Mouse (Mus musculus): ENCODE data around the gene 2610002M06Rik. TPM values are rescaled to one million over a fixed set of nuclear protein-coding genes. Genes with fewer than 3 reads are reported as not detected.
A peak's percentile ranks its signal among the peaks of the same experiment; 100 is the strongest.

2610002M06Rik gene
- 10.5 and 11.3 TPM in 2 replicates for polyA plus RNA-seq (2011; ENCODE audit: insufficient read depth, insufficient read length, low read depth, missing spikeins)

DNA sequence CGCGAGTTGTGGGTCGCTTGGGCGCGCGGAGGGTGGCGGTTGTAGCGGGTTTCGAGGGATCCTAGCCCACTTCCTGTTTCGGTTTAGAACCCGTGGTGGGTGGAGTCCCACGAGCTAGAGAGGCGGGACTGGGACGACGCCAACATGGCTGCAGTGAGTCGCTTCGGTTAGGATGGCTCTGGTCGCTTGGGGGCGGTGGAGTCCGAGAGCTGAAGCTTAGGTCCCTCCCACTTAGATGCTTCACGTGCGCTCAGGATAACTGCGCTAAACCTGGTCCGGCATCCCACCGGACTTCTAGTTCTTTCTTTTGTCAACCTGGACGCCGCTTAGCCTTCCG is at the start of gene 2610002M06Rik:
Gene 2610002M06Rik, minus strand, starts transcription at position 117 of the 337 bp plus-strand sequence.
- Histone ChIP-seq H3K4me1 (ENCODE audit: control insufficient read depth, insufficient read depth, low read length) (no peaks in the 10 kb centered on the region), H3K27ac (ENCODE audit: insufficient read depth, low read length) (no peak within 1 kb of the TSS), H3K4me3 (ENCODE audit: low read depth, low read length) (peak within 1 kb of the TSS; percentile 75)

DNA sequence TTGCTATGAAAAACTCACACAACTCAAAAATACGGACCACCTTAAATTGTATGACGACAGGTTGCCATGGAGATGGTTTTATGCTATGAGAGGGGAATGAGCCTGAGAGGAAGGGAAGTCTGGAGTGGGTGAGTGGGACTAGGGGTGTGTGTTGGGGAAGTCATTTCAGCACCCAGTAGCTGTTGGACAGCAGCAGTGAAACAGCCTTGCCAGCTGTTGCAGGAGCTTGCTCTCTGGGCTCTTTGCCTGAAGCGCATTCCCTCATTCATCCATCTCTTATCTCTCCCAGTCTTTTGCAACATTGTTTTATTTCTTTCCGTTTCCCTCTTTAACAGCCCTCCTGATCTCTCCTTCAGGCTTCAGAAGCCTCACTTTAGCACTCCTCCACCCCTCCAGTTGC is 42.0 kb upstream of the 2610002M06Rik start:
- H3K27ac ChIP-seq (ENCODE audit: insufficient read depth, low read length): no peak overlapping the region
- no peaks in the 10 kb centered on the region for H3K9me3 ChIP-seq (replicated peaks; ENCODE audit: control insufficient read depth, insufficient read depth, low read length, poor library complexity, severe bottlenecking)
- TF ChIP-seq CTCF (IDR thresholded peaks at IDR 0.05; ENCODE audit: low read depth, low read length): no peak
- no peak for TF ChIP-seq EP300 (IDR thresholded peaks at IDR 0.05; ENCODE audit: insufficient read depth, low read depth, low read length)
- no peak for TF ChIP-seq POLR2A (IDR thresholded peaks at IDR 0.05; ENCODE audit: insufficient read depth, low read length)

More for the DNA sequence above, at the start of gene 2610002M06Rik:
- H3K36me3 ChIP-seq (ENCODE audit: control insufficient read depth, insufficient read depth, low read length, poor library complexity, severe bottlenecking): no peaks in the 10 kb centered on the region
- no peaks in the 10 kb centered on the region for H3K27me3 ChIP-seq (ENCODE audit: control insufficient read depth, insufficient read depth, low read length, poor library complexity, severe bottlenecking)
- TF ChIP-seq CTCF (IDR thresholded peaks at IDR 0.05; ENCODE audit: low read depth, low read length) (peak; percentile 50), EP300 (IDR thresholded peaks at IDR 0.05; ENCODE audit: insufficient read depth, low read depth, low read length) (0 out of 2 replicates have a peak, but pooled peaks have one; percentile 55), POLR2A (IDR thresholded peaks at IDR 0.05; ENCODE audit: insufficient read depth, low read length) (no peak)
- peak within 1 kb of the TSS; percentile 59 for H3K9ac ChIP-seq (ENCODE audit: low read depth, poor library complexity, severe bottlenecking)
- H3K9me3 ChIP-seq (replicated peaks; ENCODE audit: control insufficient read depth, insufficient read depth, low read length, poor library complexity, severe bottlenecking): no peaks in the 10 kb centered on the region

DNA sequence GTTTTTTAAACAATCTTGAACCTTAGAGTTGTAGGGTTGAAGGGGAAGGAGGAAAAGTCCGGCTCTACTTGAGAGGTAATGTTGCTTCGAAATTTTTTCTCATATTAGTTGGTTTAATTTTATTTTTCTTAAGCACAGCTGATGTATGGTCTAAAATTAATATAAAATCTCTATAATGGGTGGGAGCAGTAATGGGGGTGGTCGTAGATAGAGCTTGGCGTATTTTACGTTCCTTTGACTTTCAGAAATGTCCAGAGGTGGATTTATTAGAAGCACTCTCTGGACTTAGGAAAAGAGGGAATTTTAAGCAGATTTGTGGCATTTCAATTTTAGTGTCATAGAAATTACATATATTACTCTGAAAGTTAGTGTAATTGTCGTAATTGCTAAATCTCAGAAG is 592 bp upstream of the 2610002M06Rik start:
- Histone ChIP-seq H3K4me3 (ENCODE audit: low read depth, low read length) (no peak overlapping the region), H3K4me1 (ENCODE audit: control insufficient read depth, insufficient read depth, low read length) (no peaks in the 10 kb centered on the region), H3K36me3 (ENCODE audit: control insufficient read depth, insufficient read depth, low read length, poor library complexity, severe bottlenecking) (no peaks in the 10 kb centered on the region), H3K27ac (ENCODE audit: insufficient read depth, low read length) (no peak overlapping the region), H3K27me3 (ENCODE audit: control insufficient read depth, insufficient read depth, low read length, poor library complexity, severe bottlenecking) (no peaks in the 10 kb centered on the region), H3K9me3 (replicated peaks; ENCODE audit: control insufficient read depth, insufficient read depth, low read length, poor library complexity, severe bottlenecking) (no peaks in the 10 kb centered on the region), H3K9ac (ENCODE audit: low read depth, poor library complexity, severe bottlenecking) (no peak overlapping the region)
- TF ChIP-seq CTCF (IDR thresholded peaks at IDR 0.05; ENCODE audit: low read depth, low read length) (no peak), EP300 (IDR thresholded peaks at IDR 0.05; ENCODE audit: insufficient read depth, low read depth, low read length) (no peak), POLR2A (IDR thresholded peaks at IDR 0.05; ENCODE audit: insufficient read depth, low read length) (no peak)

More for the DNA sequence above, 42.0 kb upstream of the 2610002M06Rik start:
- no peaks in the 10 kb centered on the region for H3K4me1 ChIP-seq (ENCODE audit: control insufficient read depth, insufficient read depth, low read length)
- H3K9ac ChIP-seq (ENCODE audit: low read depth, poor library complexity, severe bottlenecking): no peak overlapping the region
- no peak overlapping the region for H3K4me3 ChIP-seq (ENCODE audit: low read depth, low read length)
- no peaks in the 10 kb centered on the region for H3K36me3 ChIP-seq (ENCODE audit: control insufficient read depth, insufficient read depth, low read length, poor library complexity, severe bottlenecking)
- H3K27me3 ChIP-seq (ENCODE audit: control insufficient read depth, insufficient read depth, low read length, poor library complexity, severe bottlenecking): no peaks in the 10 kb centered on the region

DNA sequence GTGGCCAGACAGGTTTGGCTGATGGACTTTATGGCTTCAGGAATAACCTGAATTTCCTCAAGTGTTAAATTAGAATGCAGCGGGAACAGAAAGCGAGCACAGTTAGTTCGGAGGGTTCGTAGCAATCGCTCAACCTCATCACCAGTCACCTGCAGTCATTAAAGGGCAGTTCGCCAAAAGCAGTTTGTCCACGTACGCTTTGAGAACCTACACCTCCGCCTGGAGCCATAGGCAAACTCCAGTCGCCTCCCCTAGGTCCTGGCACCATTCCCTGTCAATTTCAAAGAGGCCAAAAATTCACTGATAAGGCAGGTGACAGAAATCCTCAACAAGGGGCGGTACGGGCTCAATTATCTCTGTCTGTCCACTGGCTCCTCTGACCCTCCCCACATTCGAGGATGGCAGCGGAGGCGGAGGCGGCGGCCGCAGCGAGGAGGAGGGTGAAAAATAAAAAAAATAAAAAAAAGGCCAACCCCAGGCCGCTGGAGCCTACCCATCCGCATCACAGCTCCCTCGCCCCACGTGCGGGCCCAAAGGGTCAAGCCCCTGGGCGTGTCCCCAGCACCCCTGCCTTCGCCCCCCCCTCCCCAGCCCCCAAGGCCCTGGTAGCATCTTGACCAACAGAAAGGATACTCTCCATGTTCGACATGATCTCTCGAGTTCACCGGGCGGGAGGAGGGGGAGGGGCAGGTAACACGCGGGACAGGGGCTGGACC is 474 bp downstream of the 2610002M06Rik start:
- Histone ChIP-seq H3K27ac (ENCODE audit: insufficient read depth, low read length) (no peak overlapping the region), H3K4me3 (ENCODE audit: low read depth, low read length) (peak overlapping the region; percentile 75), H3K27me3 (ENCODE audit: control insufficient read depth, insufficient read depth, low read length, poor library complexity, severe bottlenecking) (no peaks in the 10 kb centered on the region), H3K9me3 (replicated peaks; ENCODE audit: control insufficient read depth, insufficient read depth, low read length, poor library complexity, severe bottlenecking) (no peaks in the 10 kb centered on the region), H3K36me3 (ENCODE audit: control insufficient read depth, insufficient read depth, low read length, poor library complexity, severe bottlenecking) (no peaks in the 10 kb centered on the region), H3K9ac (ENCODE audit: low read depth, poor library complexity, severe bottlenecking) (peak overlapping the region; percentile 59), H3K4me1 (ENCODE audit: control insufficient read depth, insufficient read depth, low read length) (no peaks in the 10 kb centered on the region)
- TF ChIP-seq EP300 (IDR thresholded peaks at IDR 0.05; ENCODE audit: insufficient read depth, low read depth, low read length) (no peak), POLR2A (IDR thresholded peaks at IDR 0.05; ENCODE audit: insufficient read depth, low read length) (no peak)

DNA sequence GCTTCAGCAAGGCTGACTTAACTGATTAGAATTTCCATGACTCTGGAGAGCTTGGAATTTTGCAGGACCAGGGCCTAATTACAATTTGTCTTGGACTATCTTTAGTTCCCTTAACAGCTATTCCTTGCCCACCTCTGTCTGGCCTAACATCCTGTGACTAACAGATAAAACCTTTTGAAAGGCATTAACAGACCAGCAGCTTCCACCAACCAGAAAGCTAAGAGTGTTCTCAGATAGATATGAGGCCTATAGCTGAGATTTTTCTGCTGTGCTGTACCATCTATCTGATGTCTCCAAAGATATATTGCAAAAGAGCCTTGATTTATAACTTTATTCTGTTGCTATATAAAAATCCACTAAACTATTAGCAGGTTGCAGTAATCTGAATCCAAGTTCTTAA is 4.0 kb downstream of the 2610002M06Rik start:
- no peaks in the 10 kb centered on the region for H3K27me3 ChIP-seq (ENCODE audit: control insufficient read depth, insufficient read depth, low read length, poor library complexity, severe bottlenecking)

DNA sequence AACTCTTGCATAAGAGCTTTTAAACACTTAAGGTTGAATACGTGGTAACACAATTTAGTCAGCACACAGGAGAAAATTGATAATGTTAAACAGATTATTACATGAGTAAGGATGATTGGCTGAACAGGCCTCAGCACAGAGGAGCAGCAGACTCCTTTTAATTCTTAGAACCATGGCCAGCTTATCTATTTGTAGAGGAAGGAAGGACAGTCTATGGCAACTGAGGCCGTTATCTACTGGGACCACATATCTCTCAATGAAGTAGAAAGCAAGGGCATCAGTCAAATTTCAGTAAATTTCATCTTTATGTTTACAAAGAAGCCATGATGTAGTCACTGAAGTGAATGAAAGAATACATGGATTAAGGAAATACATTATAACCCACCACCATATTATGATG is 19.2 kb downstream of the 2610002M06Rik start:
- H3K9me3 ChIP-seq (replicated peaks; ENCODE audit: control insufficient read depth, insufficient read depth, low read length, poor library complexity, severe bottlenecking): no peaks in the 10 kb centered on the region
- no peak overlapping the region for H3K9ac ChIP-seq (ENCODE audit: low read depth, poor library complexity, severe bottlenecking)
- H3K4me1 ChIP-seq (ENCODE audit: control insufficient read depth, insufficient read depth, low read length): no peaks in the 10 kb centered on the region
- H3K36me3 ChIP-seq (ENCODE audit: control insufficient read depth, insufficient read depth, low read length, poor library complexity, severe bottlenecking): no peaks in the 10 kb centered on the region
- no peaks in the 10 kb centered on the region for H3K27me3 ChIP-seq (ENCODE audit: control insufficient read depth, insufficient read depth, low read length, poor library complexity, severe bottlenecking)
- TF ChIP-seq EP300 (IDR thresholded peaks at IDR 0.05; ENCODE audit: insufficient read depth, low read depth, low read length) (no peak), POLR2A (IDR thresholded peaks at IDR 0.05; ENCODE audit: insufficient read depth, low read length) (no peak), CTCF (IDR thresholded peaks at IDR 0.05; ENCODE audit: low read depth, low read length) (no peak)
- no peak overlapping the region for H3K27ac ChIP-seq (ENCODE audit: insufficient read depth, low read length)
- no peak overlapping the region for H3K4me3 ChIP-seq (ENCODE audit: low read depth, low read length)

More for the DNA sequence above, 4.0 kb downstream of the 2610002M06Rik start:
- Histone ChIP-seq H3K9ac (ENCODE audit: low read depth, poor library complexity, severe bottlenecking) (no peak overlapping the region), H3K9me3 (replicated peaks; ENCODE audit: control insufficient read depth, insufficient read depth, low read length, poor library complexity, severe bottlenecking) (no peaks in the 10 kb centered on the region), H3K27ac (ENCODE audit: insufficient read depth, low read length) (no peak overlapping the region), H3K4me3 (ENCODE audit: low read depth, low read length) (no peak overlapping the region), H3K4me1 (ENCODE audit: control insufficient read depth, insufficient read depth, low read length) (no peaks in the 10 kb centered on the region), H3K36me3 (ENCODE audit: control insufficient read depth, insufficient read depth, low read length, poor library complexity, severe bottlenecking) (no peaks in the 10 kb centered on the region)
- TF ChIP-seq CTCF (IDR thresholded peaks at IDR 0.05; ENCODE audit: low read depth, low read length): no peak
- no peak for TF ChIP-seq EP300 (IDR thresholded peaks at IDR 0.05; ENCODE audit: insufficient read depth, low read depth, low read length)
- TF ChIP-seq POLR2A (IDR thresholded peaks at IDR 0.05; ENCODE audit: insufficient read depth, low read length): no peak
